Mouse (Mus musculus) brain, embryonic 18.5 days (tissue): ENCODE results near the gene March1.
A peak's percentile ranks its signal among the peaks of the same experiment; 100 is the strongest.

ENCODE experiments used
- DNase-seq: peaks from one replicate; pipeline ENCODE4 v3.0.0-alpha.2; 2012; ENCODE audit warnings: low read depth, low spot score

Gene March1

GRCm38 (mm10) chr8:65987665-65988064, 370.0 kb downstream of the March1 start:
- DNase-seq: no peak

DNA sequence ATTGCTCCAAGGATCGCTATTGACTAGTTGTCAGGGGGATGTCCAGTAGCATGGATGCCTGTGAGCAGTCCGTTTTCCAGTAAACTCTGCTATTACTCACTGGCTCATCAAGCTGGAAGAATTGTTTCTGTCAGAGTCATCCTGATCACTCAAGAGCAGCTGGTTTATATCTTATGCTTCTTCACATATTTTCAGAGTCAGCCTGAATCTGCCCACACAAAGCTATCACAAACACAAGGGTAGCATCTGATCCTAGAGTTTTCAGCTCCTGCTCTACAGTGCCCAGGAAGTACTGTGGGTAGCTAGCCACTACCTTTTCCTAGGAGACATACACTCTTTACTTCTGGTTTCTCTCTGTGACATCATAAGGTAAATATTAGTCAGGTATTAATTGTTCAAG, 405.1 kb downstream of the March1 start:
- DNase-seq: no peak

- no peak for DNase-seq
Measured at GRCm38 (mm10) chr8:66033651-66034050, 416.0 kb downstream of the March1 start.

DNA sequence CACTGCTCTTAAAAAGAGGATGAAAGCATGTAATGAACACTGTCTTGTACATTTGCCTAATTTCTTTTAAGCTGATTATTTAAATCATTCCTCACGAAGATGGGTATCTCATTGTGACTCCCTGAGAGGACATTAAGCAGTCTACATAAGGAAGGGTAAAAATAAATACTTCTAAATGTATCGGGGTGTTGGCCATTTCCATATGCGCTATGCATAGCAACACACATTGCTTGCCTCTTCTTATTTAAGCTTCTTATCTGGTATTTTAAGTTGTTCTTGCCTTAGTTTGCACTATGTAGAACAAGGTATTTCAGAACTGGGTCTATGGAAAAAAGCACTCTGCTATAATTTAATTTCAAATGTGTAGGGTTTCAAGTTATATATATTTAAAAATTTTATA, 416.7 kb downstream of the March1 start:
- no peak for DNase-seq

GRCm38 (mm10) chr8:66094152-66094551, 476.5 kb downstream of the March1 start:
- no peak for DNase-seq

DNA sequence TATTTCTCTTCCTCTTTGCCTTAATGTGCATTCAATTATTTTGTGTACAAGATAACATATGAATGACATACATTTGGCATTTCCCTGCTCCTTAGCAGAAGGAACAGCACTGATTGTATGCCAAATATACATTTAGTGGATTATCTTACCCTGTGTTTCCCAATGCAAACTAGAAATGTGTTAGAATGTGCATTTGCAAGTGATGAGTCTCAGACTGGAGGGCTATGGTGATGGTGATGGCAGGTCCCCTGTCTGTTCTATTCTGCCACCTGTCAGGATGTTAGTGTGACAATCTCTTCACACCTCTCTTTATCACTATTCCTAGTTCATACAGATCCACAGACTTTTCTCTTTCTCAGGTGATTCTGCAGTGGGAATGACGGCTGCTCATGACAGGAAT, 480.4 kb downstream of the March1 start:
- DNase-seq: no peak

- no peak for DNase-seq
Measured at GRCm38 (mm10) chr8:66119294-66119693, 501.6 kb downstream of the March1 start.

DNA sequence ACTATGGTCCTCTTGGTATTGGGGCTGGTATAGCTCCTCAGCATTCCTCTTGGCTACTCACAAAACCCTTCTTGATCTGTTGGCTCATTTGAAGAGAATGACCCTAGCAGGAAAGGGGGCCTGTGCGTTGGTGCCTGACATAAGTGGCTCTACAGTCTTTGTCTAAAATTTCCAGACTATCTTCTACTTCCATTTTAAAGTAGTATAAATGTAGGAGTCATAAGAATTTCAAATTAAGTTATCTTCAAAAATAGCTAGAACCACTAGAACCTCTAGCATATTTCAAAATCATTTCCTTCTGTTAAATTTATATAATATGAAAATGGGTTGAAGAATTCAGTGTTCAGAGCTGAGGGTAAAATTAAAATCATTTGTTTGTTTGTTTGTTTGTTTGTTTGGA, 541.9 kb downstream of the March1 start:
- no peak for DNase-seq

- no peak for DNase-seq
Measured at GRCm38 (mm10) chr8:66166835-66167234, 549.1 kb downstream of the March1 start.

GRCm38 (mm10) chr8:66167405-66168173, 549.9 kb downstream of the March1 start:
- DNase-seq: no peak

DNA sequence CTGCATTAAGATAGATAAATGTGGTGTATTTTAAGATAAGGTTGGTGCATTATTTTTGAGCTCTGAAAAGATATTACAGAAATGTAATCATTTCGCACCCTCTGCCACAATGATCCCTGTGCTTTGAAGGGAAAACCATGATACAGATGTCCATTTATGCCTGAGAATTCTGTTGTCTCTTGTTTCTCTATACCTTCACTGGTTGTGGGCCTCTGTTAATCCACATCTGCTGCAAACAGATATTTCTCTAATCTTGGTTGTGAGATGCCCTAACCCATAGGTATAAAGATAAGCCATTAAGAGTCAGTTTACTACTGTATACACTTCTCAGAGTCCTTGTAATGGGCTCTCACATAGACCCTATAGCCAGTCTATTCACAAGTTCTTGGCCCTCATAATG, 561.6 kb downstream of the March1 start:
- DNase-seq: no peak

GRCm38 (mm10) chr8:66181265-66181664, 563.6 kb downstream of the March1 start:
- DNase-seq: no peak

GRCm38 (mm10) chr8:66182257-66182656, 564.6 kb downstream of the March1 start:
- DNase-seq: no peak

DNA sequence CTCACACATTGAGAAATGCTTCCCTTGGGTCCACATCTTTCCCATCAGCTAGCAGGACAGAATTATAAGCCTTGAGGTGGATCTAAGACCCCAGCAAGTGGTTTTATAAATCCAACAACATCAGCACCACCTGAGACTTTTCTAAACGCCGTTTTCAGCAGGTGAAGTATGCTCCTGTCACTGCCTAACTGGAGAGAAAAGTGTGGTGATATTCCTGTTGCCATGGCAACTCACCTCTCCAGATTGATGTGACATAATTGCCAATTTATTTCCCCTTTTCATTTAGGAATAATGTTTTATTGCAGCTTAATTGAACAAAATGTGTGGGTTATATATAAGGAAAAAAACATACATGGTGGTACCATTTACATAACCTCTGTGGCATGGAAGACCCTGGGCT, 565.8 kb downstream of the March1 start:
- no peak for DNase-seq

DNA sequence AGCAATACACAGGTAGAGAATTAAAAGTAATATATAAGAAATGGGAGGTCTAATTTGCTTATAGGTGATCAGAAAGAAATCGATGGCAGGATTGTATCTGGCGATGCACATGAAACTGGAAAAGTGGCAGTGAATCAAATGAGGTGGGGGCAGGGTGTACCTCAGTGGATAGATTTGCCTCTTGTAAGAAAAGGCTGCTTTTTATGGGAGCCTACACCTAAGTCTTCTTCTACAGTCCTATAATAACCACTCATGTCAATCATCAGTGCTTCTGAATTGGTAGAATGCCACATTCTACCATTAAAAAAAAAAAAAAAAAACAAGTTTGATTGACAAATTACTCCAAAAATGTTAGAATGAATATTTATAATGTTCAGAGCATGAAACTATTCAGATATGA, 567.5 kb downstream of the March1 start:
- no peak for DNase-seq

DNA sequence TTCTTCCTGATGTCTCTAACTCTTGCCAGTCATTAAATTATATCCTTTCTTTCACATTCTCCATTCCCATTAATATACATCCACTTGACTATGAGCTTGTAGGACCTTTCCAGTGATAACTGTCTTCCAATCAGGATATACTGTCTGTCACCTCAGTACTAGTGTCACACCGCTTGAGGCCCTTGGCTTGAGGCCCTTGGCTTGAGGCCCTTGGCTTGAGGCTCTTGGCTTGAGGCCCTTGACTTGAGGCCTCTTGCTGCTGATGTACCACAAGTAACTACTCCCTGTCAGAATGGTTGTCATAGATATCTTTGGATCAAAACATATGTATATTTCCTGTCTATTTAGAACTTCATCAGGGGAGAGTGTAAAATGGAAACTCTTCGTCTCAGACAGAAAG, 576.7 kb downstream of the March1 start:
- DNase-seq: no peak

GRCm38 (mm10) chr8:66200169-66200568, 582.5 kb downstream of the March1 start:
- no peak for DNase-seq

DNA sequence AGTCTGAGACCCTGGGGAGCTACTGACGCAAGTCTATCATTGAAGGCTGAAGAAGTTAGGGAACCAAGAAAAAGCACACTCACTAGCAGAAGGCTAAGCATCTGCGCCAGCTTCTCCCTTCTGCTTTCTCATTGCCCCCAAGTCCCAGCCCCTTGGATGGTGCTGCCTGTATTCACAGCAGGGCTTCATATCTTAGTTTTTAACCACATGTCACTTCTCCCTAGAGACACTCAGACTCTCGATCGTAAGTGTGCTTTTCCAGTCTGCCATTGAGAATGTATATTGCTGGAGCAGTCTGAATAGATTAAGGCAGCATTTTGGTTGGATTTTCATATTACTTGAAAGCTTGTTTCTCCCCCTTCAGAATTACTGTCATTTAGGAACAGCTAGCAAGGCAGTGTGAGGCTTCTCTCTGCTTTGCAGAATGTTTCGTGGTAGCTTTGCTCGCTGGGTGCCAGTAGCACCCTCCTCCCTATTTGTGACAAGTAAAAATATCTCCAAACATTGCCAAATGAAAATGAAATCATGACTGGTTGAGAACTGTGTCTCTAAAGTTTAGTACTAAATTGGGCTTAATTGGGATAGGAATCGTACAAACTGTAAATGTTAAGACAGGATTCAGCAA, 586.2 kb downstream of the March1 start:
- peak; percentile 39 for DNase-seq

- DNase-seq: no peak
Measured at GRCm38 (mm10) chr8:66209553-66209952, 591.9 kb downstream of the March1 start.

GRCm38 (mm10) chr8:66210294-66210693, 592.6 kb downstream of the March1 start:
- DNase-seq: no peak

DNA sequence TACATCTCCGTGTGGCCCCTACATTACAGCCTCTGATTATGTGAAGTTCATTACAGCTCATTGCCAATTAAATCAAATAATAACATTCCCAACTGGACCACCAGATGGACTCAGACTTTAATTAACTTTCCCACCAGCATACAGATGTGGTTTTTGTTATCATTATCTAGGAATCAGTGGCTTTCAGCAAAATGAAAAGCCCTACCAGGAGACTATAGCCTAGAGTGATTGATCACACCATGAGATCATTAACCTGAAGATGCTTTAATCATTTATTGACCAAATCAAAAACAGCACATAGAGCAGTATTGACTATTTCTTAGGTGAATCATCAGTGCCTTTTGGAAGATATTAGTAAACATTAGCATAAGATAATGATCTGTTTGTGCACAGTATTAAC, 602.3 kb downstream of the March1 start:
- no peak for DNase-seq

- DNase-seq: no peak
Measured at GRCm38 (mm10) chr8:66229931-66230330, 612.2 kb downstream of the March1 start.

- DNase-seq: no peak
Measured at GRCm38 (mm10) chr8:66269546-66269945, 651.8 kb downstream of the March1 start.
